Mouse (Mus musculus) embryonic facial prominence, embryonic 10.5 days (tissue): Measurements from ENCODE around the gene Lrriq4. TPM values are rescaled to one million over a fixed set of nuclear protein-coding genes. Genes with fewer than 3 reads are reported as not detected.
"Not testable (repeated sequence)": the region's sequence is repeated elsewhere in the genome, so short reads cannot be mapped to it uniquely, and the experiment has no call there.

Experiments used
- DNase-seq: peaks from one replicate; pipeline ENCODE4 v3.0.0-alpha.2; 2017; ENCODE audit warnings: low spot score
- H3K27ac ChIP-seq: fragments of 300-500 bp; sonication (generic); replicated peaks from 2 replicates; pipeline ENCODE4 v1.5.1; 2016; ENCODE audit warnings: mild to moderate bottlenecking
- H3K27me3 ChIP-seq: fragments of 300-500 bp; sonication (generic); replicated peaks from 2 replicates; pipeline ENCODE4 v1.6.1; 2016; ENCODE audit warnings: low read depth, mild to moderate bottlenecking; ENCODE audit not compliant: poor library complexity, severe bottlenecking
- H3K36me3 ChIP-seq: fragments of 300-500 bp; sonication (generic); replicated peaks from 2 replicates; pipeline ENCODE4 v1.6.1; 2016; ENCODE audit warnings: mild to moderate bottlenecking, moderate library complexity
- H3K4me1 ChIP-seq: fragments of 300-500 bp; sonication (generic); 2 replicates; pipeline ENCODE4 v1.6.1; 2016
- H3K4me3 ChIP-seq: fragments of 300-500 bp; sonication (generic); 2 replicates; pipeline ENCODE4 v1.5.1; 2016; ENCODE audit warnings: mild to moderate bottlenecking, moderate library complexity
- H3K9me3 ChIP-seq: fragments of 300-500 bp; sonication (generic); 2 replicates; pipeline ENCODE4 v1.6.1; 2016; ENCODE audit warnings: mild to moderate bottlenecking
- WGBS: fragments of 180-500 bp; shearing (Covaris S2); methylation state at CpG from one replicate; pipeline ENCODE4 v1.1.7; 2016; 5-methylcytosine and 5-hydroxymethylcytosine counted together
- polyA plus RNA-seq: library from polyadenylated mRNA; unstranded; fragments of >200 nt; fragmentation: Nextera tagmentation; extraction: Ambion mirVana; gene quantifications from 2 replicates; pipeline ENCODE4 v1.2.1, GENCODE M21; 2016

Gene Lrriq4
- polyA plus RNA-seq, 1 experiment from 2014 or later: not detected

- Histone ChIP-seq H3K9me3 (no peaks in the 10 kb centered on the region), H3K27me3 (no peaks in the 10 kb centered on the region), H3K4me1 (no peaks in the 10 kb centered on the region), H3K4me3 (no peak overlapping the region), H3K27ac (no peak overlapping the region), H3K36me3 (no peaks in the 10 kb centered on the region)
- 14% methylated on average over 2 of the region's 2 CpGs for WGBS
- peak; percentile 72 for DNase-seq
These were observed 52.0 kb downstream of the Lrriq4 start for GRCm38 (mm10) chr3:30696346-30696745.

GRCm38 (mm10) chr3:30697891-30698290, 53.6 kb downstream of the Lrriq4 start:
- no peak overlapping the region for H3K27ac ChIP-seq
- no peak for DNase-seq
- 78% methylated on average over 4 of the region's 4 CpGs for WGBS
- no peak overlapping the region for H3K4me3 ChIP-seq
- H3K9me3 ChIP-seq: no peaks in the 10 kb centered on the region
- no peaks in the 10 kb centered on the region for H3K36me3 ChIP-seq
- no peaks in the 10 kb centered on the region for H3K27me3 ChIP-seq
- no peaks in the 10 kb centered on the region for H3K4me1 ChIP-seq

- not testable (repeated sequence) for H3K27ac ChIP-seq, DNase-seq, H3K27me3 ChIP-seq, H3K4me1 ChIP-seq, H3K36me3 ChIP-seq, H3K9me3 ChIP-seq, H3K4me3 ChIP-seq
- whole genome bisulfite sequencing: 85% methylated on average over 6 of the region's 6 CpGs
These were observed 55.6 kb downstream of the Lrriq4 start, which contains the start of gene Lrrc31 for GRCm38 (mm10) chr3:30699711-30700505. Gene Lrrc31 (minus strand): TSS chr3:30699843.

- DNase-seq: no peak
- WGBS: 89% methylated on average over 3 of the region's 3 CpGs
- H3K36me3 ChIP-seq: no peaks in the 10 kb centered on the region
These were observed 61.7 kb downstream of the Lrriq4 start for GRCm38 (mm10) chr3:30705977-30706376.

GRCm38 (mm10) chr3:30706614-30707276, 62.4 kb downstream of the Lrriq4 start:
- no peaks in the 10 kb centered on the region for H3K9me3 ChIP-seq
- no peak overlapping the region for H3K4me3 ChIP-seq
- WGBS: 85% methylated on average over 4 of the region's 4 CpGs
- H3K36me3 ChIP-seq: no peaks in the 10 kb centered on the region
- no peaks in the 10 kb centered on the region for H3K27me3 ChIP-seq
- DNase-seq: no peak
- H3K4me1 ChIP-seq: no peaks in the 10 kb centered on the region
- no peak overlapping the region for H3K27ac ChIP-seq

More at GRCm38 (mm10) chr3:30705977-30706376, 61.7 kb downstream of the Lrriq4 start:
- H3K27ac ChIP-seq: no peak overlapping the region
- no peak overlapping the region for H3K4me3 ChIP-seq
- no peaks in the 10 kb centered on the region for H3K4me1 ChIP-seq
- no peaks in the 10 kb centered on the region for H3K9me3 ChIP-seq
- H3K27me3 ChIP-seq: no peaks in the 10 kb centered on the region

GRCm38 (mm10) chr3:30710191-30710590, 65.9 kb downstream of the Lrriq4 start:
- Histone ChIP-seq H3K36me3 (no peaks in the 10 kb centered on the region), H3K4me1 (no peaks in the 10 kb centered on the region), H3K9me3 (no peaks in the 10 kb centered on the region), H3K27me3 (no peaks in the 10 kb centered on the region), H3K4me3 (no peak overlapping the region), H3K27ac (no peak overlapping the region)
- WGBS: 84% methylated on average over 6 of the region's 6 CpGs
- DNase-seq: no peak

- DNase-seq: no peak
- H3K4me1 ChIP-seq: no peaks in the 10 kb centered on the region
- no peaks in the 10 kb centered on the region for H3K36me3 ChIP-seq
- H3K27ac ChIP-seq: no peak overlapping the region
- no peaks in the 10 kb centered on the region for H3K9me3 ChIP-seq
- H3K27me3 ChIP-seq: no peaks in the 10 kb centered on the region
- H3K4me3 ChIP-seq: no peak overlapping the region
- WGBS: 91% methylated on average over 1 of the region's 1 CpGs
These were observed 69.0 kb downstream of the Lrriq4 start for GRCm38 (mm10) chr3:30713334-30713733.

GRCm38 (mm10) chr3:30718649-30719048, 74.3 kb downstream of the Lrriq4 start:
- no peak overlapping the region for H3K4me3 ChIP-seq
- no peaks in the 10 kb centered on the region for H3K27me3 ChIP-seq
- H3K4me1 ChIP-seq: no peaks in the 10 kb centered on the region
- no peaks in the 10 kb centered on the region for H3K9me3 ChIP-seq
- no peak for DNase-seq
- H3K27ac ChIP-seq: no peak overlapping the region
- WGBS: 92% methylated on average over 3 of the region's 3 CpGs
- no peaks in the 10 kb centered on the region for H3K36me3 ChIP-seq

Other genes starting within 250 kb of the Lrriq4 start
- 52.0 and 53.0 TPM in 2 replicates for gene Mecom, start 96.5 kb upstream of the Lrriq4 start, polyA plus RNA-seq
- gene Actrt3, start 44.6 kb upstream of the Lrriq4 start, polyA plus RNA-seq: not detected in 2 replicates
- 30.0 and 32.1 TPM in 2 replicates for gene Mynn, start 42.4 kb upstream of the Lrriq4 start, polyA plus RNA-seq
- gene Lrrc34, start 3.4 kb downstream of the Lrriq4 start, polyA plus RNA-seq: 2.4 and 3.0 TPM in 2 replicates
- not detected in 2 replicates for gene Lrrc31, start 55.3 kb downstream of the Lrriq4 start, polyA plus RNA-seq
- gene Samd7, start 101.8 kb downstream of the Lrriq4 start, polyA plus RNA-seq: not detected in 2 replicates
- 44.8 and 58.1 TPM in 2 replicates for gene Sec62, start 148.4 kb downstream of the Lrriq4 start, polyA plus RNA-seq
- 1.2 and 1.6 TPM in 2 replicates for gene Gpr160, start 211.4 kb downstream of the Lrriq4 start, polyA plus RNA-seq